Mouse (Mus musculus) kidney, adult 8-10 months (tissue): ENCODE measurements around the gene Plxna3.
A peak's percentile ranks its signal among the peaks of the same experiment; 100 is the strongest.

ENCODE experiments used
- DNase-seq, 2 experiments: peaks; one replicate each; pipeline ENCODE4 v3.0.0; 2022

Gene Plxna3

DNA sequence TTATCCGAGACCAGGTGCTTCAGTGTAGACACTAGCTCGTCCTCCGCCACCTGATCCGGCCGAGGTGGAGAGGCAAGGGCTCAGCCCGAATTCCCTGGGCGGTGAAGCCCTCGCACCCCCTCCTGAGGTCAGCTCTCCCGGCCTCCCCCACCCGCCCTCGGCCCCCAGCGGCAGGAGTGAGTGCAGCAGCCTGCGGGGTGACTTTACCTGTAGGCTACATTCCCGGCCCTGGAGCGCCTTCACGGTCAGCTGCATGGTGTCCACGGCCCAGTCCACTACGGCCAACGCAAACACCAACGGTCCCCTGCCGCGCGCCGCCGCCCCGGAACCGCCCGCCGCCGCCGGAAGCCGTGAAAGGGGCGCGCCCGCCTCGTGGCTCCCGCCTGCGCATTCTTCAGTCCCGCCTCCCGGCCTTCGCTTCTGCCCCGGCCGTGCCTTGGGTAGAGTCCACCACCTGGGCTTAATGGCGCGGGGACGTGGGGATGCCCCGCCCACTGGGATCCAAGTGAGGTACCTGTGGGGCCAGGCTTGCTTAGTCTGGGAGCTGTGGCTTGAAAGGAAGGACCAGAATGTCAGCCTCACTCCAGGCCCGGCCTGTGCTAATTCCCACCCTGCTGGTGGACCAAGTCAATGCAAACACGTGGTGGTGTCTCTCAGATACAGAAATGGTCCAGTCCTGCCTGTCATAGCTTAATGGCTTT is 39.5 kb downstream of the Plxna3 start:
- peak; percentile 73 to 82 for DNase-seq

DNA sequence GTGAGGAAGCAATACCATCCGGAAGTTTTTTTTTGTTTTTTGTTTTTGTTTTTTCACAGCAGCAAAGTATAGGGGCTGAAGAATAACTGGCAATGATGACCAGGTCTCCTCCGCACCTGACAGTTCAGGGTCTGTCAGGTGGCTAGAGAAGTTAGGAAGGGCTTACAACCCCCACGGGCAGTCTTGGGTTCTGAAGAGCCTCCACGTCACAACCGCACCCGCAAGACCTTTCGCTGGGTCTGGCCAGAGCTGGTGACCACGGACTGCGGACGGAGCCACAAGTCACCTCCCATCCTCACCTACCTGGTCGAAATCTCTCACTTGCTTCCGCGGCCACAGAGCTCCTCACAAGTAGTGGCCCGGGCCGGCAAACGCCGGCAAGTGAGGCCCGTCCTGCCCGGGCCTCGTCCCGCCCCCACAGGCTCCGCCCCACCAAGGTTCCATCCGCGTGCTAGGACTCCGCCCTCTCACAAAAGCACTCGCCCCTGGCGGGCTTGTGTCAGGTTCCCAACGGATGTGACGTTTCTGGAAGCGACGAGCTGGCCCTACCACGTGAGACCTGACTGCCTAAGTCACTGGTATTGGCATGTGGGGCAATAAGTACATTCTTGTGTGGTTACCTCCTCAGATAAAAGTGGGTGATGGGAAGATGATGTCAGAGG is 44.2 kb downstream of the Plxna3 start, which contains the start of the genes Ubl4a and Slc10a3:
Ubl4a (minus strand) TSS at position 331 of the 662 bp plus-strand sequence.
Slc10a3 (minus strand) TSS at position 462 of the 662 bp plus-strand sequence.
- peak; percentile 90 for DNase-seq

DNA sequence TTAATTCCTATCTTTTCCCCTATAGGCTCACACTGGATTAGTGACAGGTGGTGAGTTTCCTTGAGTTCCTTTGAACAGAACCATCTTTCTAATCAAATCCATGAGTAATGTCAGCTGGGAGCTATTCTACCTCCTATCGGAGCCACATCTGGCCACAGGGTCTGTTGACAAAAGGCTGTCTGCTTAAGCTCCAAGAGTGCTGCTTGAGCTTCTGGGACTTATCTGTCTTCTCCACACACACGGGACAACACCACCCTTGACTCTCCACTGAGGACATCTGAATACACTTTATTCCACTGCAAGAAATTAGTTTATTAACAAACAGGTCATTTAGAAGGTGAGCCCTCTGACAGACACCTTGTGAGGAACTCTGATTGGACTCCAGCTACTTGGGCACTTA is 55.6 kb downstream of the Plxna3 start:
- DNase-seq: no peak

DNA sequence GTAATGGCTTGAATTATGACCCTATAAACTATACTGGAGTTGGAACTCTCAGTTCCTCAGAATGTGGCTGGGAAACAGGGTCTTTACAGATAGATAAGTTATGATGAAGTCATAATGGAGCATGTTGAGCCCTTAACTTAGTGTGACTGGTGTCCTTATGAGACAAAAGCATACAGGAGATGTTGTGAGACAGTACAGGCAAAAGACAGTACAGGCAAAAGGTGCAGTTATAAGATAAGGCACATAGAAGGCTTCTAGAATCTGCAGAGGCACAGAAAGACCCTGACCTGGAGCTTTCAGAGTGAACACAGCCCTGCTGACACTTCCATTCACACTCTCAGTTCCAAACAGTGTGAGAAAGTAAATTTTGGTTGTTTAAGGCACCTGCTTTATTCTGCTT is 59.3 kb downstream of the Plxna3 start:
- DNase-seq: no peak

DNA sequence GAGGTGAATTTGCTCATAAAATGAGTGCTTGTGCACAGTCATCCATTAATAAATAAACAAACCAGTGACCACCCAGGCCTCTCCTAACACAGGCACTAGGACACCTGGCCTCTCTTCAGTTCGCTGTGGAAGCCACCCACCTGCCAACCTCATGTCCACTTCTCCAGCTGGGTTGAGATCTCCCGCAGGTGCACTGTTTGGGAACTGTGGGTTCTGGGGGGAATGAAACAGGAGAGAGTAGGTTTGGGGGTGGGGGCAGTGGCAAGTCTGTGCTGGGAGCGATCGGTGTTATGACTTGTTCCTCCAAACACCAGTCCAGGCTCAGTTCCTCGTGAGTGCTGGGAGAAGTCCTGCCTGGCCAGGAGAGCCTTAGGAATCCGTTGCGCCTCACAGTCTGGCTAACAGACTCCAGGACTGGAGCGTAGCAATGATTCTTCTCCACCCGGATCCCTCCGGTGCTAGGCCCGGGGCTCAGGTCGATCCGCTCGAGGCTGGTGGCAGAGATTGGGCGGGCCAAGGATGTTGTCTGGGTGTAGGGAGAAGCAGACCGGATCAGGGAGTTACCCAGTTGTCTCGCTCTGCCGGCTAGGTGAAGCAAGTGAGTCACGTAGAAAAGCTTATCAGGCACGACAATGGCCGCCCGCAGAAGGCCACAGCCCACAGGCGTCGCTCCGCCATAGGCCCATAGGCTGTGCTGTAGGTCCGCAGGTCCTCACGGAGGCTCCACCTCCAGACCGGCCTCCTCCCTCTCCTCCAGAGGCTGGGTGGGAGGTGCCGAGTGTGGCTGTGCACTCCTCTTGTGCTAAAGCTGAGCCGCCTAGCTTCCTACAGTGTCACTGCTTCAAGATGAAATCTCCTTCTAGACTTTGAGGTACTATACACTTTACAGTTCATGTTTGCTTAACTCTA is 63.9 kb downstream of the Plxna3 start, which contains the start of the genes Fam3a and Ikbkg:
Fam3a (minus strand) TSS at position 738 of the 909 bp plus-strand sequence.
Ikbkg (plus strand) TSS at position 756 of the 909 bp plus-strand sequence.
- peak; percentile 79 to 83 for DNase-seq
